Mouse (Mus musculus) lung, adult 2 months (tissue): Measurements from ENCODE around the gene Tmem233. TPM values are rescaled to one million over a fixed set of nuclear protein-coding genes. Genes with fewer than 3 reads are reported as not detected.

Source experiments
- DNase-seq: peaks from one replicate; pipeline ENCODE4 v3.0.0; 2022
- H3K4me1 ChIP-seq: fragments of 200-500 bp; 2 replicates; pipeline ENCODE4 v1.6.1; 2011; ENCODE audit warnings: low read length; ENCODE audit not compliant: control insufficient read depth, insufficient read depth
- H3K4me3 ChIP-seq: fragments of 200-500 bp; replicated peaks from 2 replicates; pipeline ENCODE3; 2011; ENCODE audit warnings: low read depth, mild to moderate bottlenecking, control low read depth, low read length; ENCODE audit errors: extremely low read depth
- CTCF ChIP-seq: fragments of 200-500 bp; IDR thresholded peaks from 2 replicates; pipeline ENCODE4 v1.5.1; 2011; ENCODE audit warnings: mild to moderate bottlenecking, low read length, control low read depth; ENCODE audit not compliant: insufficient read depth
- POLR2A ChIP-seq: fragments of 200-500 bp; IDR thresholded peaks from 2 replicates; pipeline ENCODE4 v1.6.1; 2011; ENCODE audit warnings: low read depth, mild to moderate bottlenecking, control low read depth, low read length, borderline replicate concordance; ENCODE audit errors: extremely low read depth
- WGBS: fragments of 180-500 bp; shearing (Covaris S2); methylation state at CpG from one replicate; pipeline ENCODE4 v1.1.7; 2018; 5-methylcytosine and 5-hydroxymethylcytosine counted together
- polyA plus RNA-seq: library from polyadenylated mRNA; depleted of rRNA; stranded (reverse); fragments of >200 nt; gene quantifications from 2 replicates; pipeline ENCODE4 v1.2.3, GENCODE M21; 2012

Gene Tmem233
- polyA plus RNA-seq, 1 experiment = 0.69 TPM

- no peak overlapping the region for H3K4me3 ChIP-seq
- no peaks in the 10 kb centered on the region for H3K4me1 ChIP-seq
- WGBS = 2% methylated on average over 14 of the region's 14 CpGs
- DNase-seq = peak; percentile 60
- TF ChIP-seq POLR2A = no peak
- TF ChIP-seq CTCF = peak; percentile 82
Observed at GRCm38 (mm10) chr5:116031190-116031577, 51.9 kb downstream of the Tmem233 start.

- no peak for TF ChIP-seq POLR2A
- TF ChIP-seq CTCF = no peak
- 22% methylated on average over 19 of the region's 19 CpGs for WGBS
- Histone ChIP-seq H3K4me3 (no peak overlapping the region), H3K4me1 (no peaks in the 10 kb centered on the region)
- DNase-seq = no peak
Observed at GRCm38 (mm10) chr5:116030566-116031189, 52.4 kb downstream of the Tmem233 start.

GRCm38 (mm10) chr5:116029071-116029470 is 54.0 kb downstream of the Tmem233 start:
- Histone ChIP-seq H3K4me3 (no peak overlapping the region), H3K4me1 (no peaks in the 10 kb centered on the region)
- DNase-seq = no peak
- TF ChIP-seq CTCF (no peak), POLR2A (no peak)
- 40% methylated on average over 7 of the region's 7 CpGs for WGBS

GRCm38 (mm10) chr5:116026561-116026960 is 56.5 kb downstream of the Tmem233 start:
- no peak for DNase-seq
- WGBS = 87% methylated on average over 14 of the region's 14 CpGs
- H3K4me1 ChIP-seq = peaks cover 2% of the 10 kb centered on the region; the same call in 1 of the 2 replicates
- TF ChIP-seq POLR2A (no peak), CTCF (no peak)
- no peak overlapping the region for H3K4me3 ChIP-seq

- DNase-seq = no peak
- Histone ChIP-seq H3K4me1 (peaks cover 2% of the 10 kb centered on the region; the same call in 1 of the 2 replicates), H3K4me3 (no peak overlapping the region)
- no peak for TF ChIP-seq POLR2A
- TF ChIP-seq CTCF = no peak
- 87% methylated on average over 5 of the region's 5 CpGs for WGBS
Observed at GRCm38 (mm10) chr5:116026107-116026506, 56.9 kb downstream of the Tmem233 start.

- WGBS = under 1% methylated on average over 46 of the region's 46 CpGs
- peak; percentile 84 for TF ChIP-seq POLR2A
- peak; percentile 45 for TF ChIP-seq CTCF
- peak; percentile 89 for DNase-seq
Observed at GRCm38 (mm10) chr5:116024327-116024739, 58.7 kb downstream of the Tmem233 start, which contains the start of gene Prkab1. TSS of gene Prkab1 (minus strand) at chr5:116024508.

GRCm38 (mm10) chr5:116023821-116024284 is 59.2 kb downstream of the Tmem233 start:
- Histone ChIP-seq H3K4me3 (peak overlapping the region; percentile 55), H3K4me1 (peaks cover 11% of the 10 kb centered on the region)
- no peak for DNase-seq
- no peak for TF ChIP-seq POLR2A
- 0% methylated on average over 28 of the region's 28 CpGs for WGBS

More at GRCm38 (mm10) chr5:116024327-116024739, 58.7 kb downstream of the Tmem233 start, which contains the start of gene Prkab1:
- peaks cover 7% of the 10 kb centered on the region for H3K4me1 ChIP-seq
- peak within 1 kb of the TSS; percentile 55 for H3K4me3 ChIP-seq

DNA sequence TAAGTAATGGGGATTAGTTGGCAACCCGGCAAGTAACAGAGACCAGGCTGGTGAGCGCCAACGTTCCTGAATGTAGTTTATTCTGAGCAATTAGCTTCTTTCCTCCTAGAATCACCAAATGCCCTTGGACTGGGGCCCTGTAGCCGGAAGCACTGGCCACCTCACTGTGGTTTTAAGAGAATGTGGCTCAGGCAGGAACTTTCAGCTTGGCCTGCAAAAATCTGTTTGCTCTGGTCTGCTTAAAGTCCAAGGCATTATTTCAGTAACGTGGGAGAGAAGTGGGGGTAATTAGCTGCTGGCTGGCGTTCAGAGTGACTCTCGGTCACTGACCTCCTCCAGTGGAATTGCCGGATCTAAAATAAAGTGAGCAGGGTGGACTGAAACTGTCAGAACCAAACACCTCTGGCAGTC is 59.8 kb downstream of the Tmem233 start:
- 0 out of 2 replicates have a peak, but pooled peaks have one; percentile 9 for TF ChIP-seq POLR2A
- no peak for TF ChIP-seq CTCF
- 16% methylated on average over 8 of the region's 8 CpGs for WGBS
- peak overlapping the region; percentile 55 for H3K4me3 ChIP-seq
- DNase-seq = no peak
- H3K4me1 ChIP-seq = peaks cover 14% of the 10 kb centered on the region

- no peak for DNase-seq
- peak overlapping the region; percentile 55 for H3K4me3 ChIP-seq
- TF ChIP-seq CTCF = no peak
- TF ChIP-seq POLR2A = no peak
- WGBS = 40% methylated on average over 7 of the region's 7 CpGs
- peaks cover 14% of the 10 kb centered on the region for H3K4me1 ChIP-seq
Observed at GRCm38 (mm10) chr5:116022658-116023200, 60.3 kb downstream of the Tmem233 start.

GRCm38 (mm10) chr5:116022131-116022530 is 60.9 kb downstream of the Tmem233 start:
- Histone ChIP-seq H3K4me1 (peaks cover 14% of the 10 kb centered on the region), H3K4me3 (no peak overlapping the region)
- TF ChIP-seq CTCF = no peak
- TF ChIP-seq POLR2A = no peak
- no peak for DNase-seq
- WGBS = 71% methylated on average over 12 of the region's 12 CpGs
